Mouse (Mus musculus) thymus, adult 2 months (tissue): ENCODE measurements around the gene Cbl.

Experiments
- CTCF ChIP-seq: fragments of 200-500 bp; IDR thresholded peaks from 2 replicates; pipeline ENCODE4 v1.5.1; 2012; ENCODE audit warnings: mild to moderate bottlenecking, control low read depth, low read length, moderate library complexity, borderline replicate concordance; ENCODE audit not compliant: control insufficient read depth, poor library complexity, insufficient read depth; ENCODE audit errors: extremely low read depth
- POLR2A ChIP-seq: fragments of 200-500 bp; IDR thresholded peaks from 2 replicates; pipeline ENCODE4 v1.6.1; 2012; ENCODE audit warnings: mild to moderate bottlenecking, low read length, control low read depth, moderate library complexity; ENCODE audit not compliant: control insufficient read depth, poor library complexity, insufficient read depth; ENCODE audit errors: extremely low read depth

DNA sequence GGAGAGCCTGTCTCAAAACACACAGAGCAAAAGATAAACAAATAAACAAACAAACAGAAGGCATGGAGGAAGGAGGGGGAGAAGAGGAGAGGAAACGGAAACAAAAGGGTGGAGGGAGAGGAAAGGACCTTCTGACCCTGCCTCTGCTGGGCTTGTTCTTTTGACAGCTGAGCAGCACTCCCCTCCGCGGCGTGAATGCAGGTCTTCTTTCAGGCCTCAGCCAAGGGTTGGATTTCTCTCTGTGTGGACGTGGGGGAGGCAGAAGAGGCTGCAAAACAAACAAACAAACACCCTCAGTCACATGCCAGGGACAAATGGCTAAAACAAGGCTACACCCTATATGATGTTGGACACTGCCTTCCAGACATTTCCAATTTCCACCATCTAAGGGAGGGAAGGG, 108.8 kb downstream of the Cbl start:
- TF ChIP-seq POLR2A: no peak
- no peak for TF ChIP-seq CTCF
